Mouse (Mus musculus) heart, postnatal 0 days (tissue): ENCODE results near the gene Rbms3.

ENCODE experiments used
- CTCF ChIP-seq: IDR thresholded peaks from 2 replicates; pipeline ENCODE4 v1.5.1; 2016; ENCODE audit warnings: antibody characterized with exemption, control low read depth, low read depth
- EP300 ChIP-seq: IDR thresholded peaks from 2 replicates; pipeline ENCODE4 v1.6.1; 2016; ENCODE audit warnings: antibody characterized with exemption, low read depth

GRCm38 (mm10) chr9:117251521-117252368, 378.0 kb downstream of the Rbms3 start:
- TF ChIP-seq CTCF (no peak; the same call in 1 of the 2 replicates), EP300 (no peak)
